Comparison of ENCODE assay signal across 6 mouse cellular contexts in the genomic region with DNA sequence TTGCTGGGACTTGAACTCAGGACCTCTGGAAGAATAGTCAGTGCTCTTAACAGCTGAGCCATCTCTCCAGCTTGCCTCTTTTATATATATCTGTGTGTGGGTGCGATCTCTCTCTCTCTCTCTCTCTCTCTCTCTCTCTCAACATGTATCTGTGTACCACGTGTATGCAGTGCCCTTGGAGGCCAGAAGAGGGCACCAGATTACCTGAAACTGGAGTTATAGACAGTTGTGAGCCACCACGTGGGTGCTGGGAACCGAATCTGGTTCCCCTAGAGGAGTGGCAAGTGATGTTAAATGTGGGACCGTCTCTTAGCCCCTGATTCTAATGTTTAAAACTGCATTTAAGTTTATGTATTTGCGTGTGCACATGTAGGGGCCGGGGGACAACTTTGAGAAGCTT. TPM values are rescaled to one million over a fixed set of nuclear protein-coding genes. Genes with fewer than 3 reads are reported as not detected.
"Had no signal": no experiment of that assay in that cellular context is flagged by ENCODE, and none has a peak within 500 bp of the region (broad histone marks: within the 10 kb centered on the region; RNA-seq: fewer than 3 reads in every experiment).

No protein-coding gene starts in this region.

RNA-seq across cellular contexts. Expression of a gene that starts 40.6 kb away (rescaled TPM):
- total RNA-seq: layer of hippocampus, postnatal 14 days; left cerebral cortex, adult 18-20 months; left cerebral cortex, postnatal 10 days; megakaryocyte progenitor cell, adult 5-6 weeks had no signal
- polyA plus RNA-seq: liver, embryonic 16.5 days; myocyte had no signal
